ENCODE assay signal across 8 mouse cellular contexts in genomic region chr1:172261477-172262078, GRCm38 (mm10). TPM values are rescaled to one million over a fixed set of nuclear protein-coding genes. Genes with fewer than 3 reads are reported as not detected.
DNase-seq lines count a peak whose midpoint lies in the region; ATAC-seq and TF ChIP-seq lines count a peak whose summit lies in the region.

Igsf8 (plus strand) TSS chr1:172261641.

- H3K4me3 ChIP-seq in kidney, embryonic 14.5 days (ENCODE audit: low read length), result no peak within 1 kb of the TSS
- H3K4me3 ChIP-seq in forebrain, postnatal 0 days (ENCODE audit: low read depth, low read length), result no peak within 1 kb of the TSS
- H3K4me3 ChIP-seq in midbrain, embryonic 16.5 days (ENCODE audit: low read depth, low read length), result no peak within 1 kb of the TSS

- peaks cover 2% of the 10 kb centered on the region; the same call in 1 of the 2 replicates for H3K9me3 ChIP-seq in kidney, embryonic 14.5 days (ENCODE audit: control insufficient read depth, low read length)
- H3K9me3 ChIP-seq in forebrain, postnatal 0 days (ENCODE audit: low read length), result no peaks in the 10 kb centered on the region
- H3K9me3 ChIP-seq in midbrain, embryonic 16.5 days (replicated peaks; ENCODE audit: control insufficient read depth, low read length, poor library complexity, severe bottlenecking), result no peaks in the 10 kb centered on the region

- no peaks in the 10 kb centered on the region for H3K4me1 ChIP-seq in kidney, embryonic 14.5 days (ENCODE audit: control insufficient read depth, insufficient read depth, low read length)
- no peaks in the 10 kb centered on the region for H3K4me1 ChIP-seq in forebrain, postnatal 0 days (ENCODE audit: insufficient read depth)
- H3K4me1 ChIP-seq in midbrain, embryonic 16.5 days (ENCODE audit: control insufficient read depth, insufficient read depth, low read length), result 0 out of 2 replicates have a peak, but pooled peaks cover 2% of the 10 kb centered on the region

- WGBS in kidney, embryonic 14.5 days, result 65% methylated on average over 8 of the region's 8 CpGs
- WGBS in forebrain, postnatal 0 days, result 12% methylated on average over 8 of the region's 8 CpGs
- 6% methylated on average over 8 of the region's 8 CpGs for WGBS in midbrain, embryonic 16.5 days

- no peak for ATAC-seq in kidney, embryonic 14.5 days (ENCODE audit: low FRiP score, low TSS enrichment)
- no peak for ATAC-seq in forebrain, postnatal 0 days
- ATAC-seq in midbrain, embryonic 16.5 days, result no peak

- DNase-seq in kidney, adult 8-10 months, result no peak
- no peak for DNase-seq in adrenal gland, adult 8-10 months
- DNase-seq in forebrain, postnatal 0 days, result no peak
- no peak for DNase-seq in layer of hippocampus, postnatal 36 days
- DNase-seq in cerebellum, adult 9-10 months, result no peak
- no peak for DNase-seq in cerebellum, adult 9-11 months

- H3K4me2 ChIP-seq in kidney, embryonic 14.5 days (replicated peaks; ENCODE audit: low read depth, low read length), result no peak within 1 kb of the TSS
- H3K4me2 ChIP-seq in forebrain, postnatal 0 days (ENCODE audit: low read depth), result no peak within 1 kb of the TSS
- H3K4me2 ChIP-seq in midbrain, embryonic 16.5 days (ENCODE audit: low read length), result no peak within 1 kb of the TSS

- H3K36me3 ChIP-seq in kidney, embryonic 14.5 days (ENCODE audit: control insufficient read depth, insufficient read depth, low read length), result no peaks in the 10 kb centered on the region
- no peaks in the 10 kb centered on the region for H3K36me3 ChIP-seq in forebrain, postnatal 0 days (ENCODE audit: insufficient read depth)
- H3K36me3 ChIP-seq in midbrain, embryonic 16.5 days (ENCODE audit: control insufficient read depth, insufficient read depth, low read length), result no peaks in the 10 kb centered on the region

- no peak for TF ChIP-seq CTCF in forebrain, postnatal 0 days (IDR thresholded peaks at IDR 0.05; ENCODE audit: low read depth)

- no peak within 1 kb of the TSS for H3K9ac ChIP-seq in kidney, embryonic 14.5 days (ENCODE audit: low read depth, low read length)
- no peak within 1 kb of the TSS for H3K9ac ChIP-seq in forebrain, postnatal 0 days
- H3K9ac ChIP-seq in midbrain, embryonic 16.5 days (ENCODE audit: low read depth, low read length), result no peak within 1 kb of the TSS

- H3K27me3 ChIP-seq in kidney, embryonic 14.5 days (ENCODE audit: control insufficient read depth, insufficient read depth, low read length), result no peaks in the 10 kb centered on the region
- no peaks in the 10 kb centered on the region for H3K27me3 ChIP-seq in forebrain, postnatal 0 days (ENCODE audit: insufficient read depth, low read length)
- H3K27me3 ChIP-seq in midbrain, embryonic 16.5 days (ENCODE audit: control insufficient read depth, insufficient read depth, low read depth, low read length), result no peaks in the 10 kb centered on the region

- no peak within 1 kb of the TSS for H3K27ac ChIP-seq in kidney, embryonic 14.5 days (ENCODE audit: low read depth, low read length)
- H3K27ac ChIP-seq in forebrain, postnatal 0 days (ENCODE audit: low read depth, low read length), result no peak within 1 kb of the TSS
- peak within 1 kb of the TSS; percentile 40; the same call in 1 of the 2 replicates for H3K27ac ChIP-seq in midbrain, embryonic 16.5 days (ENCODE audit: low read length)

RNA-seq across cellular contexts. Expression of gene Igsf8, which starts in this region (rescaled TPM):
- 39.5 and 53.1 TPM in 2 replicates for polyA plus RNA-seq in kidney, embryonic 14.5 days (2014; fragmentation: Nextera tagmentation; extraction: Ambion mirVana)
- 10 to 100 TPM; 32.7 to 37.0 (median 35.8) TPM for total RNA-seq in adrenal gland, adult 8-10 months (2022)
- 117 and 136 TPM in 2 replicates for total RNA-seq in forebrain, postnatal 0 days (2014; rRNA removed)
- polyA plus RNA-seq in forebrain, postnatal 0 days (2015; fragmentation: Nextera tagmentation; extraction: Ambion mirVana), result 110 and 113 TPM in 2 replicates
- 100 to 1,000 TPM; 256 to 272 TPM for total RNA-seq in layer of hippocampus, postnatal 36 days (2021)
- 63.9 and 64.0 TPM in 2 replicates for polyA plus RNA-seq in midbrain, embryonic 16.5 days (2015; fragmentation: Nextera tagmentation; extraction: Ambion mirVana)
